Mouse (Mus musculus): ENCODE results near the gene Mastl.

GRCm38 (mm10) chr2:23102266-23102665 is 53.6 kb downstream of the Mastl start:
- TF ChIP-seq CTCF (IDR thresholded peaks at IDR 0.05; ENCODE audit: extremely low read depth, insufficient read depth, insufficient read length, insufficient replicate concordance) (no peak), POLR2A (IDR thresholded peaks at IDR 0.05; ENCODE audit: low read depth, low read length) (no peak)
